27 mouse cellular contexts compared by ENCODE assay signal in genomic region chr8:127280299-127280974, GRCm38 (mm10).
A peak's percentile ranks its signal among the peaks of the same experiment; 100 is the strongest.
DNase-seq lines count a peak whose midpoint lies in the region; ATAC-seq and TF ChIP-seq lines count a peak whose summit lies in the region.
"Had no signal": no experiment of that assay in that cellular context is flagged by ENCODE, and none has a peak within 500 bp of the region (broad histone marks: within the 10 kb centered on the region; RNA-seq: fewer than 3 reads in every experiment).

No protein-coding gene starts in this region.

- H3K9me3 ChIP-seq in hindbrain, embryonic 12.5 days (replicated peaks) = no peaks in the 10 kb centered on the region
- no peaks in the 10 kb centered on the region for H3K9me3 ChIP-seq in hindbrain, embryonic 14.5 days (ENCODE audit: control insufficient read depth, low read length)
- no peaks in the 10 kb centered on the region for H3K9me3 ChIP-seq in midbrain, embryonic 15.5 days
- H3K9me3 ChIP-seq in midbrain, postnatal 0 days (ENCODE audit: low read length) = no peaks in the 10 kb centered on the region
- no peaks in the 10 kb centered on the region for H3K9me3 ChIP-seq in forebrain, embryonic 14.5 days (replicated peaks; ENCODE audit: control insufficient read depth, low read length)
- no peaks in the 10 kb centered on the region for H3K9me3 ChIP-seq in neural tube, embryonic 15.5 days (replicated peaks)
- H3K9me3 ChIP-seq: liver, embryonic 15.5 days had no signal

- no peak for ATAC-seq in hindbrain, embryonic 12.5 days (ENCODE audit: low FRiP score)
- no peak for ATAC-seq in hindbrain, embryonic 14.5 days (ENCODE audit: low FRiP score)
- no peak for ATAC-seq in midbrain, embryonic 15.5 days (replicated peaks)
- no peak for ATAC-seq in midbrain, postnatal 0 days (ENCODE audit: low FRiP score)
- peak; percentile 60 for ATAC-seq in forebrain, embryonic 14.5 days
- no peak for ATAC-seq in neural tube, embryonic 15.5 days (ENCODE audit: low FRiP score)

- no peaks in the 10 kb centered on the region for H3K27me3 ChIP-seq in hindbrain, embryonic 12.5 days
- H3K27me3 ChIP-seq in hindbrain, embryonic 14.5 days (ENCODE audit: control insufficient read depth, insufficient read depth, low read length) = no peaks in the 10 kb centered on the region
- H3K27me3 ChIP-seq in midbrain, embryonic 15.5 days (replicated peaks) = no peaks in the 10 kb centered on the region
- no peaks in the 10 kb centered on the region for H3K27me3 ChIP-seq in midbrain, postnatal 0 days (ENCODE audit: insufficient read depth, low read length)
- H3K27me3 ChIP-seq in forebrain, embryonic 14.5 days (replicated peaks; ENCODE audit: control insufficient read depth, insufficient read depth, low read length) = no peaks in the 10 kb centered on the region
- H3K27me3 ChIP-seq in neural tube, embryonic 15.5 days (replicated peaks) = no peaks in the 10 kb centered on the region
- H3K27me3 ChIP-seq: limb, embryonic 12.5 days; liver, embryonic 15.5 days had no signal

- no peaks in the 10 kb centered on the region for H3K36me3 ChIP-seq in hindbrain, embryonic 12.5 days
- H3K36me3 ChIP-seq in hindbrain, embryonic 14.5 days (replicated peaks; ENCODE audit: control insufficient read depth, insufficient read depth) = 0 out of 2 replicates have a peak, but pooled peaks cover 9% of the 10 kb centered on the region
- no peaks in the 10 kb centered on the region for H3K36me3 ChIP-seq in midbrain, embryonic 15.5 days (replicated peaks)
- H3K36me3 ChIP-seq in midbrain, postnatal 0 days (ENCODE audit: insufficient read depth, low read length) = peaks cover 3% of the 10 kb centered on the region; the same call in 1 of the 2 replicates
- H3K36me3 ChIP-seq in forebrain, embryonic 14.5 days (ENCODE audit: control insufficient read depth, insufficient read depth, low read length) = 0 out of 2 replicates have a peak, but pooled peaks cover 2% of the 10 kb centered on the region
- no peaks in the 10 kb centered on the region for H3K36me3 ChIP-seq in neural tube, embryonic 15.5 days
- H3K36me3 ChIP-seq: liver, embryonic 15.5 days had no signal

- H3K9ac ChIP-seq in hindbrain, embryonic 12.5 days = no peak overlapping the region
- no peak overlapping the region for H3K9ac ChIP-seq in hindbrain, embryonic 14.5 days
- no peak overlapping the region for H3K9ac ChIP-seq in midbrain, embryonic 15.5 days
- H3K9ac ChIP-seq in midbrain, postnatal 0 days (replicated peaks; ENCODE audit: low read length, poor library complexity, severe bottlenecking) = no peak overlapping the region
- H3K9ac ChIP-seq in forebrain, embryonic 14.5 days (ENCODE audit: low read length) = no peak overlapping the region
- no peak overlapping the region for H3K9ac ChIP-seq in neural tube, embryonic 15.5 days (replicated peaks)
- H3K9ac ChIP-seq: limb, embryonic 12.5 days; liver, embryonic 15.5 days; lung, embryonic 14.5 days had no signal

- 80% methylated on average over 7 of the region's 7 CpGs for WGBS in hindbrain, embryonic 12.5 days
- 75% methylated on average over 7 of the region's 7 CpGs for WGBS in hindbrain, embryonic 14.5 days
- WGBS in midbrain, embryonic 15.5 days = 76% methylated on average over 7 of the region's 7 CpGs
- WGBS in midbrain, postnatal 0 days = 84% methylated on average over 7 of the region's 7 CpGs
- 73% methylated on average over 7 of the region's 7 CpGs for WGBS in forebrain, embryonic 14.5 days
- 54% methylated on average over 7 of the region's 7 CpGs for WGBS in neural tube, embryonic 15.5 days

- H3K4me1 ChIP-seq in hindbrain, embryonic 12.5 days = no peaks in the 10 kb centered on the region
- H3K4me1 ChIP-seq in hindbrain, embryonic 14.5 days (replicated peaks; ENCODE audit: control insufficient read depth, insufficient read depth, low read length) = no peaks in the 10 kb centered on the region; the same call in 1 of the 2 replicates
- H3K4me1 ChIP-seq in midbrain, embryonic 15.5 days = peaks cover 14% of the 10 kb centered on the region
- no peaks in the 10 kb centered on the region for H3K4me1 ChIP-seq in midbrain, postnatal 0 days (ENCODE audit: insufficient read depth, low read length)
- H3K4me1 ChIP-seq in forebrain, embryonic 14.5 days (ENCODE audit: control insufficient read depth, insufficient read depth, low read length) = peaks cover 4% of the 10 kb centered on the region; the same call in 1 of the 2 replicates
- peaks cover 9% of the 10 kb centered on the region for H3K4me1 ChIP-seq in neural tube, embryonic 15.5 days
- H3K4me1 ChIP-seq: hindbrain, embryonic 10.5 days; limb, embryonic 12.5 days; liver, embryonic 15.5 days had no signal

- no peak overlapping the region for H3K4me2 ChIP-seq in hindbrain, embryonic 12.5 days (replicated peaks)
- H3K4me2 ChIP-seq in hindbrain, embryonic 14.5 days (replicated peaks) = no peak overlapping the region
- H3K4me2 ChIP-seq in midbrain, embryonic 15.5 days = no peak overlapping the region
- H3K4me2 ChIP-seq in midbrain, postnatal 0 days (ENCODE audit: low read depth, low read length, poor library complexity, severe bottlenecking) = no peak overlapping the region
- no peak overlapping the region for H3K4me2 ChIP-seq in forebrain, embryonic 14.5 days (ENCODE audit: low read length)
- no peak overlapping the region for H3K4me2 ChIP-seq in neural tube, embryonic 15.5 days
- H3K4me2 ChIP-seq: limb, embryonic 12.5 days; liver, embryonic 15.5 days; lung, embryonic 14.5 days had no signal

- no peak overlapping the region for H3K4me3 ChIP-seq in hindbrain, embryonic 12.5 days
- no peak overlapping the region for H3K4me3 ChIP-seq in hindbrain, embryonic 14.5 days (replicated peaks; ENCODE audit: low read length)
- H3K4me3 ChIP-seq in midbrain, embryonic 15.5 days = no peak overlapping the region
- no peak overlapping the region for H3K4me3 ChIP-seq in midbrain, postnatal 0 days (ENCODE audit: low read depth, low read length)
- H3K4me3 ChIP-seq in forebrain, embryonic 14.5 days (ENCODE audit: low read depth, low read length) = no peak overlapping the region
- no peak overlapping the region for H3K4me3 ChIP-seq in neural tube, embryonic 15.5 days (replicated peaks)
- H3K4me3 ChIP-seq: erythroblast, embryonic 14.5 days; gastrocnemius, adult 2 months; hindbrain, embryonic 10.5 days; layer of hippocampus, adult 2 months; left cerebral cortex, adult 2 months; limb, embryonic 12.5 days; liver, embryonic 15.5 days had no signal

- TF ChIP-seq CTCF in midbrain, postnatal 0 days (IDR thresholded peaks at IDR 0.05) = no peak

- peak overlapping the region; percentile 62; the same call in 1 of the 2 replicates for H3K27ac ChIP-seq in hindbrain, embryonic 12.5 days
- H3K27ac ChIP-seq in hindbrain, embryonic 14.5 days = no peak overlapping the region
- peak overlapping the region; percentile 38; the same call in 1 of the 2 replicates for H3K27ac ChIP-seq in midbrain, embryonic 15.5 days
- H3K27ac ChIP-seq in midbrain, postnatal 0 days (ENCODE audit: low read depth, low read length) = no peak overlapping the region
- peak overlapping the region; percentile 63 for H3K27ac ChIP-seq in forebrain, embryonic 14.5 days (ENCODE audit: low read depth, low read length)
- H3K27ac ChIP-seq in neural tube, embryonic 15.5 days (replicated peaks) = peak overlapping the region; percentile 41
- H3K27ac ChIP-seq: gastrocnemius, adult 2 months; hindbrain, embryonic 10.5 days; layer of hippocampus, adult 2 months; left cerebral cortex, adult 2 months; limb, embryonic 12.5 days; liver, embryonic 15.5 days had no signal

- no peak for DNase-seq in hindbrain, embryonic 14.5 days (ENCODE audit: low spot score)
- DNase-seq in midbrain, postnatal 0 days (ENCODE audit: low spot score) = no peak
- peak; percentile 48 for DNase-seq in forebrain, embryonic 14.5 days (ENCODE audit: low spot score)
- DNase-seq in kidney, adult 18-20 months = no peak
- DNase-seq: adrenal gland, postnatal 25 days; B cell, adult 2 months; cerebellum, adult 18-20 months; cerebellum, postnatal 10 days; gastrocnemius, adult 2 months; heart, postnatal 14 days; kidney, adult 2 months; kidney, postnatal 36 days; lung, embryonic 14.5 days; lung, postnatal 14 days; right cerebral cortex, adult 18-20 months; right cerebral cortex, postnatal 4 days; thymus, adult 2 months; thymus, postnatal 4 days had no signal

Comparison
In these comparisons a context has a peak if more than half of its experiments do, and no peak if none do; other contexts are left out.
1. H3K27ac ChIP-seq: peak in hindbrain, embryonic 12.5 days (single experiment), midbrain, embryonic 15.5 days (single experiment), forebrain, embryonic 14.5 days (single experiment) and neural tube, embryonic 15.5 days (single experiment); none in hindbrain, embryonic 14.5 days (single experiment) and midbrain, postnatal 0 days (single experiment).